ENCODE assay signal across 8 mouse cellular contexts in genomic region chr2:74661685-74662084, GRCm38 (mm10). TPM values are rescaled to one million over a fixed set of nuclear protein-coding genes. Genes with fewer than 3 reads are reported as not detected.
DNase-seq lines count a peak whose midpoint lies in the region; ATAC-seq and TF ChIP-seq lines count a peak whose summit lies in the region.

No protein-coding gene starts in this region.

- H3K9ac ChIP-seq in neural tube, embryonic 12.5 days: no peak overlapping the region

- H3K4me3 ChIP-seq in lung, adult 2 months (replicated peaks; ENCODE audit: extremely low read depth, low read depth, low read length): no peak overlapping the region
- H3K4me3 ChIP-seq in neural tube, embryonic 12.5 days: no peak overlapping the region

- DNase-seq in lung, adult 2 months: no peak
- no peak for DNase-seq in lung, adult 18-20 months
- DNase-seq in brain, adult 2 months (ENCODE audit: low read depth, low spot score): peak; percentile 50
- DNase-seq in forelimb bud, embryonic 11.5 days (ENCODE audit: low read depth, low spot score): peak; percentile 80
- DNase-seq in kidney, postnatal 4 days: peak; percentile 76 to 83
- DNase-seq in cerebellum, adult 9-11 months: no peak

- no peak for TF ChIP-seq POLR2A in lung, adult 2 months (IDR thresholded peaks at IDR 0.05; ENCODE audit: borderline replicate concordance, extremely low read depth, low read depth, low read length)

- no peak for ATAC-seq in neural tube, embryonic 12.5 days (ENCODE audit: low FRiP score, low read depth)
- no peak for ATAC-seq in CD4-positive, CD25-positive, alpha-beta regulatory T cell, adult 4 months

- no peaks in the 10 kb centered on the region for H3K36me3 ChIP-seq in neural tube, embryonic 12.5 days

- peaks cover 95% of the 10 kb centered on the region for H3K27me3 ChIP-seq in neural tube, embryonic 12.5 days (replicated peaks)

- no peak overlapping the region for H3K27ac ChIP-seq in neural tube, embryonic 12.5 days

- peak; percentile 26; the same call in 1 of the 2 replicates for TF ChIP-seq CTCF in lung, adult 2 months (IDR thresholded peaks at IDR 0.05; ENCODE audit: insufficient read depth, low read length)

- H3K4me2 ChIP-seq in neural tube, embryonic 12.5 days (replicated peaks): peak overlapping the region; percentile 38

- no peaks in the 10 kb centered on the region for H3K4me1 ChIP-seq in lung, adult 2 months (ENCODE audit: control insufficient read depth, insufficient read depth, low read length)
- peaks cover 13% of the 10 kb centered on the region for H3K4me1 ChIP-seq in neural tube, embryonic 12.5 days

- no peaks in the 10 kb centered on the region for H3K9me3 ChIP-seq in neural tube, embryonic 12.5 days

- WGBS in lung, adult 2 months: 2% methylated on average over 14 of the region's 14 CpGs
- under 1% methylated on average over 14 of the region's 14 CpGs for WGBS in neural tube, embryonic 12.5 days

RNA-seq across cellular contexts. Expression of gene Evx2, which starts 2.3 kb away (rescaled TPM):
- not detected in 2 replicates for polyA plus RNA-seq in lung, adult 2 months (2012; rRNA removed)
- 1.1 and 1.2 TPM in 2 replicates for polyA plus RNA-seq in neural tube, embryonic 12.5 days (2016; fragmentation: Nextera tagmentation; extraction: Ambion mirVana)
- polyA plus RNA-seq in CD4-positive, CD25-positive, alpha-beta regulatory T cell, adult 4 months (2017; shearing (Covaris generic)): not detected

RNA-seq across cellular contexts. Expression of gene Hoxd13, which starts 6.4 kb away (rescaled TPM):
- polyA plus RNA-seq in lung, adult 2 months (2012; rRNA removed): 0.04 and 0.15 TPM in 2 replicates
- 0.57 and 2.5 TPM in 2 replicates for polyA plus RNA-seq in neural tube, embryonic 12.5 days (2016; fragmentation: Nextera tagmentation; extraction: Ambion mirVana)
- polyA plus RNA-seq in CD4-positive, CD25-positive, alpha-beta regulatory T cell, adult 4 months (2017; shearing (Covaris generic)): not detected

RNA-seq across cellular contexts. Expression of gene Hoxd12, which starts 13.1 kb away (rescaled TPM):
- polyA plus RNA-seq in lung, adult 2 months (2012; rRNA removed): not detected in 2 replicates
- 4.1 and 8.0 TPM in 2 replicates for polyA plus RNA-seq in neural tube, embryonic 12.5 days (2016; fragmentation: Nextera tagmentation; extraction: Ambion mirVana)
- not detected for polyA plus RNA-seq in CD4-positive, CD25-positive, alpha-beta regulatory T cell, adult 4 months (2017; shearing (Covaris generic))

RNA-seq across cellular contexts. Expression of gene Hoxd11, which starts 17.7 kb away (rescaled TPM):
- 0.24 TPM in 1 of 2 replicates, not detected in the other for polyA plus RNA-seq in lung, adult 2 months (2012; rRNA removed)
- 19.1 and 25.2 TPM in 2 replicates for polyA plus RNA-seq in neural tube, embryonic 12.5 days (2016; fragmentation: Nextera tagmentation; extraction: Ambion mirVana)
- not detected for polyA plus RNA-seq in CD4-positive, CD25-positive, alpha-beta regulatory T cell, adult 4 months (2017; shearing (Covaris generic))

RNA-seq across cellular contexts. Expression of gene Hoxd10, which starts 30.0 kb away (rescaled TPM):
- not detected in 2 replicates for polyA plus RNA-seq in lung, adult 2 months (2012; rRNA removed)
- polyA plus RNA-seq in neural tube, embryonic 12.5 days (2016; fragmentation: Nextera tagmentation; extraction: Ambion mirVana): 48.9 and 49.0 TPM in 2 replicates
- not detected for polyA plus RNA-seq in CD4-positive, CD25-positive, alpha-beta regulatory T cell, adult 4 months (2017; shearing (Covaris generic))

Comparison
In these comparisons a context has a peak if more than half of its experiments do, and no peak if none do; other contexts are left out.
1. DNase-seq: peak in brain, adult 2 months (single experiment), forelimb bud, embryonic 11.5 days (single experiment) and kidney, postnatal 4 days (2 of 2); none in lung, adult 2 months (single experiment), lung, adult 18-20 months (0 of 2) and cerebellum, adult 9-11 months (single experiment).